In the genomic region with DNA sequence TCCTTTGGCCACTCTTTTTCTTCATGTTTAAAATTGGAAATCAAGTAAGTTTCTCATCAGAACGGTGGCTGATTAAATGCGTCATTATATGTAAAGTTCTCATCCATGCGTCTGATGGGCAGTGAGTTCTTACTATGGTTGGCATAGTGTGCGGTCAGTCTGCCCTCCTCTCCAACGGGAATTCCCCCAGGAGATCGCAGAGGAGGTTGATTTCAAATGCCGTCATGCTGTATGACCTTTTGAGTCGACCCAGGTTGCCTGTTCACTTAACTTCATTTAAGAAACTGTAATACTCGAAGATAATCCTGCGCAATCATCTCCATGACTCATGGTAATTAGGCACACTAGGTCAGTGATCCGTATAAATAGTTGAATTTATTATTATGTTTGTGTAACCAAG, we compare ENCODE assay signal across 27 mouse cellular contexts.
DNase-seq lines count a peak whose midpoint lies in the region; ATAC-seq and TF ChIP-seq lines count a peak whose summit lies in the region.
"Had no signal": no experiment of that assay in that cellular context is flagged by ENCODE, and none has a peak within 500 bp of the region (broad histone marks: within the 10 kb centered on the region; RNA-seq: fewer than 3 reads in every experiment).

No protein-coding gene starts in this region.

- H3K9ac ChIP-seq in heart, embryonic 11.5 days (ENCODE audit: low read depth, low read length): no peak overlapping the region
- H3K9ac ChIP-seq: embryonic facial prominence, embryonic 13.5 days; embryonic facial prominence, embryonic 15.5 days; forebrain, embryonic 12.5 days had no signal

- no peaks in the 10 kb centered on the region for H3K4me1 ChIP-seq in heart, embryonic 11.5 days (ENCODE audit: control insufficient read depth, insufficient read depth, low read length)
- H3K4me1 ChIP-seq in brown adipose tissue, adult 24 weeks (ENCODE audit: control insufficient read depth, insufficient read depth, insufficient read length, low read length): peaks cover 50% of the 10 kb centered on the region
- H3K4me1 ChIP-seq: embryonic facial prominence, embryonic 13.5 days; embryonic facial prominence, embryonic 15.5 days; forebrain, embryonic 10.5 days; forebrain, embryonic 12.5 days had no signal

- no peaks in the 10 kb centered on the region for H3K79me3 ChIP-seq in C2C12 (ENCODE audit: low read depth)

- TF ChIP-seq CTCF in C2C12 (IDR thresholded peaks at IDR 0.05; ENCODE audit: control insufficient read depth, insufficient read depth, insufficient read length): no peak

- no peak overlapping the region for H3K27ac ChIP-seq in heart, embryonic 11.5 days (ENCODE audit: low read depth, low read length)
- H3K27ac ChIP-seq in brown adipose tissue, adult 24 weeks (replicated peaks; ENCODE audit: low read depth, low read length): peak overlapping the region; percentile 88
- H3K27ac ChIP-seq: embryonic facial prominence, embryonic 13.5 days; embryonic facial prominence, embryonic 15.5 days; forebrain, embryonic 10.5 days; forebrain, embryonic 12.5 days had no signal

- no peaks in the 10 kb centered on the region for H3K79me2 ChIP-seq in C2C12 (ENCODE audit: control insufficient read depth, insufficient read depth)

- H3K4me3 ChIP-seq in heart, embryonic 11.5 days (ENCODE audit: low read depth, low read length): no peak overlapping the region
- no peak overlapping the region for H3K4me3 ChIP-seq in C2C12 (ENCODE audit: insufficient read depth, poor library complexity, severe bottlenecking)
- H3K4me3 ChIP-seq in brown adipose tissue, adult 24 weeks (ENCODE audit: insufficient read depth, low read depth, low read length): no peak overlapping the region
- H3K4me3 ChIP-seq: embryonic facial prominence, embryonic 13.5 days; embryonic facial prominence, embryonic 15.5 days; erythroblast, embryonic 14.5 days; forebrain, embryonic 10.5 days; forebrain, embryonic 12.5 days had no signal

- no peaks in the 10 kb centered on the region for H3K27me3 ChIP-seq in heart, embryonic 11.5 days (ENCODE audit: control insufficient read depth, insufficient read depth, low read length)
- no peaks in the 10 kb centered on the region for H3K27me3 ChIP-seq in C2C12 (ENCODE audit: control insufficient read depth, insufficient read depth, insufficient read length)
- H3K27me3 ChIP-seq: embryonic facial prominence, embryonic 13.5 days; embryonic facial prominence, embryonic 15.5 days; forebrain, embryonic 12.5 days had no signal

- no peaks in the 10 kb centered on the region for H3K36me3 ChIP-seq in heart, embryonic 11.5 days (ENCODE audit: control insufficient read depth, insufficient read depth, low read length)
- no peaks in the 10 kb centered on the region for H3K36me3 ChIP-seq in C2C12 (ENCODE audit: control insufficient read depth, insufficient read depth)
- H3K36me3 ChIP-seq: embryonic facial prominence, embryonic 13.5 days; embryonic facial prominence, embryonic 15.5 days; forebrain, embryonic 10.5 days; forebrain, embryonic 12.5 days; G1E had no signal

- WGBS in heart, embryonic 11.5 days (ENCODE audit: insufficient replicate concordance): 81% methylated on average over 11 of the region's 11 CpGs

- H3K9me3 ChIP-seq in heart, embryonic 11.5 days (replicated peaks; ENCODE audit: control insufficient read depth, low read length): no peaks in the 10 kb centered on the region
- H3K9me3 ChIP-seq: embryonic facial prominence, embryonic 13.5 days; embryonic facial prominence, embryonic 15.5 days; forebrain, embryonic 10.5 days; forebrain, embryonic 12.5 days; G1E had no signal

- no peak for ATAC-seq in heart, embryonic 11.5 days (replicated peaks; ENCODE audit: insufficient number of reproducible peaks, low FRiP score, low TSS enrichment)
- no peak for ATAC-seq in monocyte, adult 5-6 weeks (replicated peaks; ENCODE audit: insufficient number of reproducible peaks, low FRiP score, low TSS enrichment, poor library complexity, severe bottlenecking)
- ATAC-seq: activated CD4-positive, CD25-positive, alpha-beta regulatory T cell, adult 4 months; CD4-positive, CD25-positive, alpha-beta regulatory T cell, adult 4 months; forebrain, embryonic 14.5 days; forebrain, embryonic 16.5 days had no signal

- peak; percentile 82 for DNase-seq in heart, adult 11 months
- peak; percentile 58 for DNase-seq in MN1 (ENCODE audit: low spot score)
- no peak for DNase-seq in kidney, postnatal 4 days
- DNase-seq: adrenal gland, adult 8-10 months; adrenal gland, postnatal 14 days; adrenal gland, postnatal 36 days; cerebellum, adult 11 months; cerebellum, adult 18-20 months; cerebellum, adult 8-10 months; cerebellum, adult 9-11 months; cerebellum, postnatal 14 days; cerebellum, postnatal 36 days; embryo, embryonic 11 days had no signal

- no peak overlapping the region for H3ac ChIP-seq in C2C12 (ENCODE audit: control insufficient read depth, insufficient read length, low read depth)

- no peak overlapping the region for H3K4me2 ChIP-seq in heart, embryonic 11.5 days
- H3K4me2 ChIP-seq: embryonic facial prominence, embryonic 13.5 days; embryonic facial prominence, embryonic 15.5 days; forebrain, embryonic 12.5 days had no signal

TF ChIP-seq in C2C12, 6 proteins besides CTCF, POLR2A, EP300 and RAD21:
- TF ChIP-seq CEBPB (IDR thresholded peaks at IDR 0.05; ENCODE audit: low read depth) (peak; percentile 8), MYOG (IDR thresholded peaks at IDR 0.05; ENCODE audit: control insufficient read depth, extremely low read depth, insufficient read length) (no peak)

Comparison
In these comparisons a context has a peak if more than half of its experiments do, and no peak if none do; other contexts are left out.
1. DNase-seq: peak in heart, adult 11 months (single experiment) and MN1 (single experiment); none in kidney, postnatal 4 days (0 of 2).